Mouse (Mus musculus): ENCODE measurements around the gene Slamf9.

- TF ChIP-seq MYC (IDR thresholded peaks at IDR 0.05; ENCODE audit: low read depth, low read length) (no peak), CTCF (conservative IDR thresholded peaks at IDR 0.05 in 1 of 2, IDR thresholded peaks at IDR 0.05 in 1 of 2; ENCODE audit: low read depth in 2 of 2, low read length in 2 of 2) (no peak)
These were observed 39.6 kb downstream of the Slamf9 start for GRCm38 (mm10) chr1:172514551-172515268.
